Mouse (Mus musculus) midbrain, postnatal 0 days (tissue): ENCODE measurements around the gene Tmem132d. TPM values are rescaled to one million over a fixed set of nuclear protein-coding genes. Genes with fewer than 3 reads are reported as not detected.
"Not testable (repeated sequence)": the region's sequence is repeated elsewhere in the genome, so short reads cannot be mapped to it uniquely, and the experiment has no call there.

ENCODE experiments used
- ATAC-seq: fragments of 200-750 bp; cut with Nextera tagmentation; 2 replicates; pipeline ENCODE4 v1.8.0; 2017; ENCODE audit warnings: moderate number of reproducible peaks, mild to moderate bottlenecking, moderate TSS enrichment, moderate library complexity; ENCODE audit not compliant: low FRiP score
- DNase-seq: peaks from one replicate; pipeline ENCODE4 v3.0.0-alpha.2; 2015; ENCODE audit warnings: low spot score
- H3K27ac ChIP-seq: fragments of 300-500 bp; sonication (generic); 2 replicates; pipeline ENCODE4 v1.5.1; 2014; ENCODE audit warnings: low read depth, mild to moderate bottlenecking, low read length, mixed read lengths
- H3K27me3 ChIP-seq: fragments of 300-500 bp; sonication (generic); 2 replicates; pipeline ENCODE4 v1.6.1; 2014; ENCODE audit warnings: low read length, control low read depth, mixed read lengths; ENCODE audit not compliant: insufficient read depth
- H3K36me3 ChIP-seq: fragments of 300-500 bp; sonication (generic); 2 replicates; pipeline ENCODE4 v1.6.1; 2014; ENCODE audit warnings: low read length, control low read depth, mixed read lengths; ENCODE audit not compliant: insufficient read depth
- H3K4me1 ChIP-seq: fragments of 300-500 bp; sonication (generic); 2 replicates; pipeline ENCODE4 v1.6.1; 2014; ENCODE audit warnings: mild to moderate bottlenecking, control low read depth, antibody characterized with exemption, low read length, mixed read lengths; ENCODE audit not compliant: insufficient read depth
- H3K4me2 ChIP-seq: fragments of 300-500 bp; sonication (generic); 2 replicates; pipeline ENCODE4 v1.6.1; 2014; ENCODE audit warnings: low read depth, mild to moderate bottlenecking, low read length, mixed read lengths; ENCODE audit not compliant: poor library complexity, severe bottlenecking
- H3K4me3 ChIP-seq: fragments of 300-500 bp; sonication (generic); 2 replicates; pipeline ENCODE4 v1.5.1; 2014; ENCODE audit warnings: low read depth, mild to moderate bottlenecking, low read length, moderate library complexity
- H3K9ac ChIP-seq: fragments of 300-500 bp; sonication (generic); replicated peaks from 2 replicates; pipeline ENCODE4 v1.6.1; 2014; ENCODE audit warnings: mild to moderate bottlenecking, low read length, moderate library complexity, mixed read lengths; ENCODE audit not compliant: poor library complexity, severe bottlenecking
- H3K9me3 ChIP-seq: fragments of 300-500 bp; sonication (generic); 2 replicates; pipeline ENCODE4 v1.6.1; 2016; ENCODE audit warnings: low read length, control low read depth
- CTCF ChIP-seq: IDR thresholded peaks from 2 replicates; pipeline ENCODE4 v1.5.1; 2016; ENCODE audit warnings: antibody characterized with exemption, mild to moderate bottlenecking
- WGBS: fragments of 180-500 bp; shearing (Covaris S2); extraction: QIAGEN DNeasy Blood & Tissue Kit; methylation state at CpG from one replicate; pipeline ENCODE4 v1.1.7; 2014; 5-methylcytosine and 5-hydroxymethylcytosine counted together
- polyA plus RNA-seq: library from polyadenylated mRNA; unstranded; fragments of >200 nt; fragmentation: Nextera tagmentation; extraction: Ambion mirVana; gene quantifications from 2 replicates; pipeline ENCODE4 v1.2.1, GENCODE M21; 2015
- total RNA-seq: library from RNA; depleted of rRNA; stranded (reverse); fragments of >200 nt; gene quantifications from 2 replicates; pipeline ENCODE4 v1.2.3, GENCODE M21; 2014

Gene Tmem132d
- total and polyA plus RNA-seq, 2 experiments from 2014 or later: 4.0 to 14.7 TPM

- no peaks in the 10 kb centered on the region for H3K27me3 ChIP-seq
- H3K4me1 ChIP-seq: no peaks in the 10 kb centered on the region
- no peak overlapping the region for H3K27ac ChIP-seq
- 65% methylated on average over 7 of the region's 7 CpGs for WGBS
- ATAC-seq (no peak), DNase-seq (peak; percentile 20)
- TF ChIP-seq CTCF: no peak
- no peaks in the 10 kb centered on the region for H3K9me3 ChIP-seq
- no peak overlapping the region for H3K9ac ChIP-seq
- H3K4me2 ChIP-seq: no peak overlapping the region
- H3K36me3 ChIP-seq: no peaks in the 10 kb centered on the region
- H3K4me3 ChIP-seq: no peak overlapping the region
Measured at GRCm38 (mm10) chr5:127775749-127776148, 657.1 kb downstream of the Tmem132d start.

GRCm38 (mm10) chr5:127758576-127758975, 674.3 kb downstream of the Tmem132d start:
- no peak for ATAC-seq
- H3K9ac ChIP-seq: no peak overlapping the region
- H3K9me3 ChIP-seq: no peaks in the 10 kb centered on the region
- no peak overlapping the region for H3K4me2 ChIP-seq
- no peak for DNase-seq
- H3K4me3 ChIP-seq: no peak overlapping the region
- H3K27me3 ChIP-seq: no peaks in the 10 kb centered on the region
- H3K4me1 ChIP-seq: no peaks in the 10 kb centered on the region
- no peak overlapping the region for H3K27ac ChIP-seq
- WGBS: 68% methylated on average over 4 of the region's 4 CpGs
- H3K36me3 ChIP-seq: no peaks in the 10 kb centered on the region
- TF ChIP-seq CTCF: no peak

GRCm38 (mm10) chr5:127756671-127757423, 676.0 kb downstream of the Tmem132d start:
- no peak overlapping the region for H3K4me2 ChIP-seq
- H3K27me3 ChIP-seq: no peaks in the 10 kb centered on the region
- ATAC-seq: no peak
- H3K36me3 ChIP-seq: no peaks in the 10 kb centered on the region
- WGBS: 85% methylated on average over 4 of the region's 4 CpGs
- no peak overlapping the region for H3K27ac ChIP-seq
- no peaks in the 10 kb centered on the region for H3K9me3 ChIP-seq
- H3K4me3 ChIP-seq: no peak overlapping the region
- H3K4me1 ChIP-seq: no peaks in the 10 kb centered on the region
- TF ChIP-seq CTCF: peak; percentile 51
- no peak for DNase-seq
- no peak overlapping the region for H3K9ac ChIP-seq

GRCm38 (mm10) chr5:127756011-127756410, 676.9 kb downstream of the Tmem132d start:
- 0 out of 2 replicates have a peak overlapping the region, but pooled peaks have one; percentile 8 for H3K9ac ChIP-seq
- no peaks in the 10 kb centered on the region for H3K36me3 ChIP-seq
- TF ChIP-seq CTCF: no peak
- DNase-seq (peak; percentile 58), ATAC-seq (no peak)
- H3K27ac ChIP-seq: no peak overlapping the region
- 78% methylated on average over 3 of the region's 3 CpGs for WGBS
- no peak overlapping the region for H3K4me3 ChIP-seq
- no peaks in the 10 kb centered on the region for H3K27me3 ChIP-seq
- H3K9me3 ChIP-seq: no peaks in the 10 kb centered on the region
- H3K4me1 ChIP-seq: 0 out of 2 replicates have a peak, but pooled peaks cover 5% of the 10 kb centered on the region
- no peak overlapping the region for H3K4me2 ChIP-seq

- TF ChIP-seq CTCF: no peak
- Histone ChIP-seq H3K9ac (0 out of 2 replicates have a peak overlapping the region, but pooled peaks have one; percentile 8), H3K27ac (no peak overlapping the region), H3K4me1 (0 out of 2 replicates have a peak, but pooled peaks cover 7% of the 10 kb centered on the region), H3K36me3 (no peaks in the 10 kb centered on the region), H3K27me3 (no peaks in the 10 kb centered on the region), H3K9me3 (no peaks in the 10 kb centered on the region), H3K4me3 (no peak overlapping the region), H3K4me2 (no peak overlapping the region)
- DNase-seq (peak; percentile 59), ATAC-seq (no peak)
- WGBS: 51% methylated on average over 4 of the region's 4 CpGs
Measured at GRCm38 (mm10) chr5:127755594-127755993, 677.3 kb downstream of the Tmem132d start.

- DNase-seq (peak; percentile 69), ATAC-seq (no peak)
- Histone ChIP-seq H3K4me2 (peak overlapping the region; percentile 29; the same call in 1 of the 2 replicates), H3K27me3 (no peaks in the 10 kb centered on the region), H3K4me3 (no peak overlapping the region), H3K9ac (no peak overlapping the region), H3K4me1 (0 out of 2 replicates have a peak, but pooled peaks cover 7% of the 10 kb centered on the region), H3K27ac (no peak overlapping the region), H3K9me3 (no peaks in the 10 kb centered on the region), H3K36me3 (no peaks in the 10 kb centered on the region)
- peak; percentile 31 for TF ChIP-seq CTCF
- 23% methylated on average over 20 of the region's 20 CpGs for WGBS
Measured at GRCm38 (mm10) chr5:127751262-127751975, 681.5 kb downstream of the Tmem132d start.

- H3K4me3 ChIP-seq, H3K4me1 ChIP-seq, H3K27me3 ChIP-seq, H3K9me3 ChIP-seq, H3K4me2 ChIP-seq, H3K27ac ChIP-seq, H3K9ac ChIP-seq, DNase-seq, ATAC-seq, H3K36me3 ChIP-seq: not testable (repeated sequence)
- 92% methylated on average over 3 of the region's 3 CpGs for WGBS
Measured at GRCm38 (mm10) chr5:127749540-127749939, 683.3 kb downstream of the Tmem132d start.
